Mouse (Mus musculus): Measurements from ENCODE around the gene Dvl2. TPM values are rescaled to one million over a fixed set of nuclear protein-coding genes. Genes with fewer than 3 reads are reported as not detected.

Gene Dvl2
- 5.2 and 6.7 TPM in 2 replicates for polyA plus RNA-seq (2012; rRNA removed)

DNA sequence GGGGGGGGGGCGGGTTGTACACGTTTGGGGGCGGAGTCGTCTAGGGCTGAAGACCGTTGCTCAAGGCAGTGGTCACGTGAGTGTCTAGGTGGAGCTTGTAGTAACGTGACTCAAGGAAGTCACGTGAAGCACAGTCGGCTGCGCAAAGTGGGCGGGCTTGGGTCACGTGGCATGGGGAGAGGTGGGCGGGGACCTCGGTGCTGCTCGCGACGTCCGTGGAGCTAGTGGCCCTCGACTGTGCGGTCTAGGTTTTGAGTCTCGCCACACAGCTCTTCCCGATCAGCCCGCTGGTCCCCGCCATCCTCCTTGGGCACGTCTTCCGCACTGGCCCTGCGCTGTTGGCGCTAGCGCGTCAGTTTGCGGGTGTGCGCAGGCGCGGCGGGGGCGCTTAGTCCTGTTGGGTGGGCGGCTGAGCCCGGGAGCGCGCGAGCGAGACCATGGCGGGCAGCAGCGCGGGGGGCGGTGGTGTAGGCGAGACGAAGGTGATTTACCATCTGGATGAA, at the start of gene Dvl2:
Dvl2 (plus strand) TSS at position 200 of the 503 bp plus-strand sequence.

DNA sequence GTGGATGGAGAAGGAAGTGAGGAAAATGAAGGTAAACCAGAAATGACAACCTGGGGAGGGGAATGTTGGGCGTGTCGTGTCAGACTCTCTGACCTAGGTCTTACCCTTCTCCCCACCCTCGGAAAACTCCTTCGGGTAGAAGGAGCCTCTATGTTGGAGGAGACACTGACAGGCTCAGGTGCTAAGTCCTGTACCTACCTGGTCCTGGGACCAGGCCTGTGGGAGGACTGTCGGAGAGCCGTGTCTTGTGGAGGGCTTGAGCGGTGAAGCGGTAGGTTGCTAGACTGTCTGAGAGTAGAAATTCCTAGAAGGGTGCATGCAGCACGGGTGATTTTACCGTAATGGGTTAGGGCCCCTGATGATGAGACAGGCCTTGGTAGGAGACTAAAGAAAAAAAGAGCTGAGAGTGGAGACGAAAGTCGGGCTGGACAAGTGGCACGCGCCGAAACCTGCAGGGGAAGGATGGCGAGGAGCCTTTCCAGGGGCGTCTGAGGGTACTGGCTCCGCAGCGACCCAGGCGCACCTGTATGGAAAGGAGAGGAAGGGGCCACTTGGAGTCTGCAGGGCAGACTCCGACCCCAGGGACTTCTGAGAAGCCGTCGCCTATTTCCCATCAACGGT, 35.6 kb upstream of the Dvl2 start, which contains the start of gene Cldn7:
Cldn7 (plus strand) TSS at position 130 of the 621 bp plus-strand sequence.

DNA sequence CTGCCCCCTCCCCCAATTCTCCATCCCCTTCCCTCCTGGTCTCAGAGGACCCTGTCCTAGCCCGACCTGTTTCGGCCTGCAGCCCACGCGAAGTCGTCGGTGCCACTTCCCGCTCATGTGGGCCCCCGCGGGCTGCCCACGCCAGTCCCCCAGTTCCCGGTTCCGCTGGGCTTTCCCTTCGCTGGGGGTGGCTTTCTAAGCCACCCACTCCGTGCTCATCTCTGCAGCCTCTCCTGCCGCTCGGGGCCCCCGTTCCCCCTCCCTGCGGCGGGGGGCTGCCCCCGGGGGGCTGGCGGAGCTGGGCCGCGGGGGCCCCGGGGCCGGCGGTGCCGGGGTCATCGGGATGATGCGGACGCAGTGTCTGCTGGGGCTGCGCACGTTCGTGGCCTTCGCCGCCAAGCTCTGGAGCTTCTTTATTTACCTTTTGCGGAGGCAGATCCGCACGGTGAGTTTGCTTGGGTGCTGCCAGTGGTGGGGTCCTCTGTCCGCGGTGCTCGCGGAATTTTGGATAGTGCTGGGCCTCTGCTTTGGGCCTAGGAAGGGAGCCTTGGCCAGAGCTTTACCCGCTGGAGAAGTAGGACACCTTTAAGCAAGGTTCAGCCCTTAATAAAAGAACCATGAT, 19.1 kb upstream of the Dvl2 start, which contains the start of gene Ctdnep1:
Ctdnep1 (plus strand) TSS at position 16 of the 622 bp plus-strand sequence.

DNA sequence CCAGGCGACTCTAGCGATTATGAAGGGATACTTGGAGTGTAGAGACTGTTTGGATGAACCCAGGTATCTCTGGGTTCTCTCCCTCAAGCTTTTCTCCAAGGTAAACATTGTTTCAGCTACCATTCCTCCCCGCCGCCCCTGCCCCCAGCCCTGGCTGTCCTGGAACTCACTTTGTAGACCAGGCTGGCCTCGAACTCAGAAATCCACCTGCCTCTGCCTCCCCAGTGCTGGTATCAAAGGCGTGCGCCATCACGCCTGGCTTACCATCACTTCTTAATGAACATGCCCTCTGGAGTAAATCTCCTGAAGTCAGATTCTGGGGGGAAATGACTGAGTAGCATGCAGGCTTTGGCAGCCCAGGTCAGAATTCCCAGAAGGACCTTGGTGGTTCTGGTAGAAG, 18.2 kb upstream of the Dvl2 start, which contains the start of gene Elp5:
Elp5 (minus strand) TSS at position 293 of the 400 bp plus-strand sequence.

DNA sequence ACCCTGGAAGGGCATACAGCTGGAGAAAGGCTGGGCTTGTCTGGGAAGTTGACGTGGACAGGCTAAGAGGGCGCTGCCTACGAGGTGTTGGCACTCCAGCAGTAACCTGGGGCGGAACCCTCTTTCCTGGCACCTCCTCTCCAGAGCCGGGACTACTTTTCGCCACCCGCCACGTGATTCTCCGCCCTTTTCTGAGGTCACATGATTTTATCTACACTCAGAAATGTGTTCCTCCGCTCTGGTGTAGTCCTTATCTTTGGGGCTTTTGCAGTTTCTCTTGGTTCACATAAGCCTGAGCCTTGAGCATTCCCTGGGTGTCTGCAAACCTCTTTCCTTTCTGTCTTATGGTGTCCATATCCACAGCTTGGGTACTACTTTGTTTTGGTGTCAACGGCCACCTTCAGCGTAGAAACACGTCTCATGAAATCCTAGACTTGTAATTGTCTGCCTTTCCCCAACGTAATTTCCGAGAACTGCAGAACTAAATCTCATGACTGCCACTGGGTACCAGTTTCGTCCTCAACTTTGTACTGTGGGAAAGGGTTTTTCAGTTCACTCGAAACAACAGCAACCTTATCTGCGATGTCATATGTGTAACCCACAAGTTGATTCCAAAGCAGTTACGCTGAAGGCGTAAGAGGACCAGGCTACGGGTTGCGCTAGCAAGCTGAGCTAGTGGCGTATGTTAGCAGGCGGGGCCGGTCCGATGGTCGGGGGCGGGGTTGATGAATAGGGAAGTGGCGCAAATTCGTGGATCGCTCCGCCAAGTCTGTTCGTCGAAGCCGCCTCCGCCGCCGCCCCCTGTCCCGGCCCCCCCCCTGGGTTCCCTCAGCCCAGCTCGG, 9.3 kb upstream of the Dvl2 start, which contains the start of gene Gabarap:
Gabarap (plus strand) TSS at position 294 of the 842 bp plus-strand sequence.

DNA sequence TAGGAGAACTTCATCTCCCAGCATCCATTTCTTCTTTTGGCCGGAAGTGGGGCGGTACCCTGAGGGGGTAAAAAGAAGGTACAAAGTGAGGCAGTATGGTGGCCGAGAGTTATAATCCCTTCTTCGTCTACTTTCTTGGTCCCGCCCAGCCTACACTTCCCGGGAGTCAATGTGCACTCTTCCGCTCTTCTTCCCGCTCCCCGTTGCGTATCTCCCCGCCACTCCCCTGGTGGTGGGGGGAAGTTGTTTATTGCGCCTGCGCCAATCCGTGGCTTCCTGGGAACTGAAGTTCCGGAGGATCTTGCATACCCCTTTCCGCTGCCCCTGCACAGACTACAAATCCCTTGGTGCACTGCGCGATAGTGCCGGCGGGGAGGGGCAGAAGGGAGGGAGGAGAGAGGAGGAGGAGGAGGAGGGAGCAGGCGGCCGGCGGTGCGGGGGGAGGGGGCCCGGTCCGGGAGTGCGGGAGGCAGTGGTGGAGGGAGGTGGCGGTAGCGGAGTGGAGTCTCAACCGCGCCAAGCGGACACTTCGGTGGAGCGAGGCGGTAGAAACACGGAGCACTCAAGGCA, 4.9 kb upstream of the Dvl2 start, which contains the start of gene Phf23:
Phf23 (plus strand) TSS at position 387 of the 570 bp plus-strand sequence.

DNA sequence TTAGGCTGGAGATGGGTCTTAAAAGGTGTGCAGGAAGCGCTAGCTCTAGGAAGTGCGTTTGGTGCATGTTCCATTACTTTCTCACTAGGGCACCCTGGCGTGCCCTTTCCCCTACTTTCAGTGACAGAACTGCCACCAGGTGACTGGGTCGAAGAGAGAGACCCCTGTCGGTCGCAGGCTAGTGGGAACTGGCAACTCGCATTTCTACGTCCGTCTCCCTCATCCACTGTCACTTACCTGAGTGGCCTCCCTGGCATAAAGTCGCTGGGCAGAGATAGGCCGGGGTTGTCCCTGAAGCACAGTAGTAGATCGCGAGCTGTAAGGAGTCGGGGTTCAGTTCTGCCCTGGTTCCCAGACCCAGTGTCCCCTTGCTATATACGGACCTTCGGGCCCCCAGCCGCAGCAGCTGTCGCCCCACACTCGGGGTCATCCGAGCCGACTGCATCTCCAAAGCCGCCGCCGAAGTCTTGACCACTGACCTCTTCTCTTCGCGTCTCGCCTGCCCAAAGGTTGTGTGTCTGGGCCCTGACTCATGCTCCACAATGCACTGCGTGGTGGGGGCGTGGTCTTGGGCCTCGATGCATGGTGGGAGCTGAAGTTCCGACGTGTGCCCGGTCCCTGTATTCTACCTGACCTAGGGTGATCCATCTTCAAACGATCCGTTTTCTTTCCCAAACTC, 14.6 kb downstream of the Dvl2 start, which contains the start of gene Acadvl:
Acadvl (minus strand) TSS at position 532 of the 679 bp plus-strand sequence.

DNA sequence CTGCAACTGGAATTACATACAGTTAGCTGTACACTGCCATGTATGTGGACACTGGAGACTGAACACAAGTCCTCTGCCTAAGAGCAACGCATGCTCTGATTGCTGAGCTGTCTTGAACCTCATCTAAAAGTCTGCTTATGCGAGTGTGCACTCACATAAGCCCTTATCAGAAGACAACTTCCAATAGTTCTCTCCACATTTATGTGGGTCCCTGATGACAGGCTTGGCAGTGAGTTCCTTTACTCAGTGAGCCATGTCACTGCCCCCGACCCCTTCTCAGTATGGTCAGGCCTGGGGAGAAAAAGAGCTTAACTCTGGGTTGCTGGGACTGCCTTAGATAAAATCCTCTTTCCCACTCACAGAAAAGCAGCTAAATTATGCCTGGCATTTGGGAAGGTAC, 16.3 kb downstream of the Dvl2 start, which contains the start of gene Dlg4:
Dlg4 (plus strand) TSS at position 274 of the 400 bp plus-strand sequence.

DNA sequence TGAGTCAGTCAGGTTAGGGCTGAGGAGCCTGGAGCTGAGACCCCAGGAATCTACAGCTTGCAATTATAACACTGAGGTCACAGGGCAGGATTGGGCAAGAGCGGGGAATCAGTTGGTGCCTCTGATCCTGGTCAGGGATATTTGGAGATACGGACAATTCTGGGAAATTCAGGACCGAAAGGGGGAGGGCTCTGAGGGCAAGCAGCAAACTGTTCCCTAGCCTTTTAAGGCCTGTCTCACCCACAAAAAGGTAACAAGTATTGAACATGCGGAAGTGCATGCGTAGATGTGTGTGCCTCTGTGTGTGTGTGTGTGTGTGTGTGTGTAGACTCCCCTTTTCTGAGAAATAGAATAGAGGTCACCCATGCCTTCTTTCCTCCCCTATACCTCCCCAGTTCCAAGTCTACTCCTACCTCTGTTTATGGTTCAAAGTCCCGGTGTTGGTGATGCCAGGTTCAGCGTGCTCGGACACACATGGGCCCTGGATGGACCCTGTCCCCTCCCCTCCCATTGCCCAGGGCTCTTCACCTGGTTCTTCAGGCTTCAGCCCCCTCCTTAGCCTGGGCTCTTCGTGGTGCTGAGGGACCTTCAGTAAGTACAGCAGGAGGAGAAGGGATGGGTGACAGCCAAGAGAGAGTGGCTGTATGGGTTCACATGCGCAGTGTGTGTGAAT, 53.6 kb downstream of the Dvl2 start, which contains the start of gene Asgr1:
Asgr1 (plus strand) TSS at position 188 of the 673 bp plus-strand sequence.

Other genes with a start within 250 kb of the Dvl2 start
- 7.3 and 12.3 TPM in 2 replicates for gene Polr2a, start 242.0 kb upstream of the Dvl2 start, polyA plus RNA-seq (2012; rRNA removed)
- gene Slc35g3, start 238.6 kb upstream of the Dvl2 start, polyA plus RNA-seq (2012; rRNA removed), result 0.12 and 0.19 TPM in 2 replicates
- 10.3 and 17.5 TPM in 2 replicates for gene Zbtb4, start 234.7 kb upstream of the Dvl2 start, polyA plus RNA-seq (2012; rRNA removed)
- gene Chrnb1, start 204.7 kb upstream of the Dvl2 start, polyA plus RNA-seq (2012; rRNA removed), result 3.2 and 5.8 TPM in 2 replicates
- 2.3 and 2.6 TPM in 2 replicates for gene Fgf11, start 198.7 kb upstream of the Dvl2 start, polyA plus RNA-seq (2012; rRNA removed)
- gene Tmem102, start 195.0 kb upstream of the Dvl2 start, polyA plus RNA-seq (2012; rRNA removed), result 23.4 and 35.3 TPM in 2 replicates
- not detected in 2 replicates for gene Gm39566, start 185.3 kb upstream of the Dvl2 start, polyA plus RNA-seq (2012; rRNA removed)
- not detected in 2 replicates for gene Spem2, start 182.1 kb upstream of the Dvl2 start, polyA plus RNA-seq (2012; rRNA removed)
- gene Spem1, start 178.4 kb upstream of the Dvl2 start, polyA plus RNA-seq (2012; rRNA removed), result 0.05 TPM in 1 of 2 replicates, not detected in the other
- 10.0 and 11.0 TPM in 2 replicates for gene Nlgn2, start 162.8 kb upstream of the Dvl2 start, polyA plus RNA-seq (2012; rRNA removed)
- gene Tmem256, start 162.1 kb upstream of the Dvl2 start, polyA plus RNA-seq (2012; rRNA removed), result 105 and 145 TPM in 2 replicates
- 51.9 and 53.6 TPM in 2 replicates for gene Plscr3, start 154.2 kb upstream of the Dvl2 start, polyA plus RNA-seq (2012; rRNA removed)
- 18.6 and 19.9 TPM in 2 replicates for gene Tnk1, start 141.9 kb upstream of the Dvl2 start, polyA plus RNA-seq (2012; rRNA removed)
- gene Tmem95, start 122.6 kb upstream of the Dvl2 start, polyA plus RNA-seq (2012; rRNA removed), result not detected in 2 replicates
- 7.2 and 8.2 TPM in 2 replicates for gene Kctd11, start 119.2 kb upstream of the Dvl2 start, polyA plus RNA-seq (2012; rRNA removed)
- 0.81 and 1.9 TPM in 2 replicates for gene Acap1, start 105.1 kb upstream of the Dvl2 start, polyA plus RNA-seq (2012; rRNA removed)
- gene 2810408A11Rik, start 99.6 kb upstream of the Dvl2 start, polyA plus RNA-seq (2012; rRNA removed), result 0.77 and 1.0 TPM in 2 replicates
- 11.5 and 14.7 TPM in 2 replicates for gene Neurl4, start 99.5 kb upstream of the Dvl2 start, polyA plus RNA-seq (2012; rRNA removed)
- gene Gps2, start 86.7 kb upstream of the Dvl2 start, polyA plus RNA-seq (2012; rRNA removed), result 71.1 and 72.4 TPM in 2 replicates
- gene Eif5a, start 78.6 kb upstream of the Dvl2 start, polyA plus RNA-seq (2012; rRNA removed), result 152 and 162 TPM in 2 replicates
- 26.1 and 33.8 TPM in 2 replicates for gene Ybx2, start 64.8 kb upstream of the Dvl2 start, polyA plus RNA-seq (2012; rRNA removed)
- 51.9 and 55.0 TPM in 2 replicates for gene Slc2a4, start 52.4 kb upstream of the Dvl2 start, polyA plus RNA-seq (2012; rRNA removed)
- 3.6 and 4.8 TPM in 2 replicates for gene Cldn7, start 35.8 kb upstream of the Dvl2 start, polyA plus RNA-seq (2012; rRNA removed)
- 39.4 and 42.7 TPM in 2 replicates for gene Ctdnep1, start 19.4 kb upstream of the Dvl2 start, polyA plus RNA-seq (2012; rRNA removed)
- gene Elp5, start 18.1 kb upstream of the Dvl2 start, polyA plus RNA-seq (2012; rRNA removed), result 27.8 and 29.8 TPM in 2 replicates
- gene Gabarap, start 9.5 kb upstream of the Dvl2 start, polyA plus RNA-seq (2012; rRNA removed), result 180 and 211 TPM in 2 replicates
- 2.7 and 4.8 TPM in 2 replicates for gene Phf23, start 4.8 kb upstream of the Dvl2 start, polyA plus RNA-seq (2012; rRNA removed)
- gene Acadvl, start 14.8 kb downstream of the Dvl2 start, polyA plus RNA-seq (2012; rRNA removed), result 53.2 and 55.7 TPM in 2 replicates
- gene Dlg4, start 16.3 kb downstream of the Dvl2 start, polyA plus RNA-seq (2012; rRNA removed), result 5.7 and 6.6 TPM in 2 replicates
- gene Asgr1, start 53.5 kb downstream of the Dvl2 start, polyA plus RNA-seq (2012; rRNA removed), result 0.32 TPM in 1 of 2 replicates, not detected in the other
- gene Asgr2, start 92.0 kb downstream of the Dvl2 start, polyA plus RNA-seq (2012; rRNA removed), result 0.20 and 0.28 TPM in 2 replicates
- gene Mgl2, start 129.7 kb downstream of the Dvl2 start, polyA plus RNA-seq (2012; rRNA removed), result 1.7 TPM in 2 replicates
- gene Clec10a, start 155.6 kb downstream of the Dvl2 start, polyA plus RNA-seq (2012; rRNA removed), result 1.6 and 2.4 TPM in 2 replicates
- gene Slc16a11, start 212.2 kb downstream of the Dvl2 start, polyA plus RNA-seq (2012; rRNA removed), result 36.1 and 38.9 TPM in 2 replicates
- gene Slc16a13, start 220.5 kb downstream of the Dvl2 start, polyA plus RNA-seq (2012; rRNA removed), result 3.0 and 3.9 TPM in 2 replicates
- 1.9 and 2.1 TPM in 2 replicates for gene Bcl6b, start 229.2 kb downstream of the Dvl2 start, polyA plus RNA-seq (2012; rRNA removed)
- 20.2 and 24.1 TPM in 2 replicates for gene 0610010K14Rik, start 237.3 kb downstream of the Dvl2 start, polyA plus RNA-seq (2012; rRNA removed)
- gene Gm21988, start 239.2 kb downstream of the Dvl2 start, polyA plus RNA-seq (2012; rRNA removed), result 4.3 and 5.2 TPM in 2 replicates
- gene Rnasek, start 239.2 kb downstream of the Dvl2 start, polyA plus RNA-seq (2012; rRNA removed), result 128 and 152 TPM in 2 replicates